Mouse (Mus musculus) hindbrain, embryonic 14.5 days (tissue): ENCODE measurements around the gene Zfp113. TPM values are rescaled to one million over a fixed set of nuclear protein-coding genes. Genes with fewer than 3 reads are reported as not detected.
A peak's percentile ranks its signal among the peaks of the same experiment; 100 is the strongest.

Source experiments
- ATAC-seq: fragments of 200-750 bp; cut with Nextera tagmentation; 2 replicates; pipeline ENCODE4 v1.8.0; 2017; ENCODE audit warnings: moderate number of reproducible peaks, mild to moderate bottlenecking, moderate TSS enrichment, moderate library complexity; ENCODE audit not compliant: low FRiP score
- DNase-seq: peaks from one replicate; pipeline ENCODE4 v3.0.0-alpha.2; 2015; ENCODE audit warnings: low spot score
- H3K27ac ChIP-seq: fragments of 300-500 bp; sonication (generic); 2 replicates; pipeline ENCODE4 v1.5.1; 2014; ENCODE audit warnings: mild to moderate bottlenecking, moderate library complexity
- H3K27me3 ChIP-seq: fragments of 300-500 bp; sonication (generic); 2 replicates; pipeline ENCODE4 v1.6.1; 2014; ENCODE audit warnings: mild to moderate bottlenecking, low read length, mixed read lengths; ENCODE audit not compliant: control insufficient read depth, insufficient read depth
- H3K36me3 ChIP-seq: fragments of 300-500 bp; sonication (generic); replicated peaks from 2 replicates; pipeline ENCODE4 v1.6.1; 2014; ENCODE audit not compliant: control insufficient read depth, insufficient read depth
- H3K4me1 ChIP-seq: fragments of 300-500 bp; sonication (generic); replicated peaks from 2 replicates; pipeline ENCODE4 v1.6.1; 2014; ENCODE audit warnings: antibody characterized with exemption, low read length, mixed read lengths; ENCODE audit not compliant: control insufficient read depth, insufficient read depth
- H3K4me2 ChIP-seq: fragments of 300-500 bp; sonication (generic); replicated peaks from 2 replicates; pipeline ENCODE4 v1.6.1; 2014; ENCODE audit warnings: mild to moderate bottlenecking, moderate library complexity
- H3K4me3 ChIP-seq: fragments of 300-500 bp; sonication (generic); replicated peaks from 2 replicates; pipeline ENCODE4 v1.5.1; 2014; ENCODE audit warnings: mild to moderate bottlenecking, low read length
- H3K9ac ChIP-seq: fragments of 300-500 bp; sonication (generic); 2 replicates; pipeline ENCODE4 v1.6.1; 2014
- H3K9me3 ChIP-seq: fragments of 300-500 bp; sonication (generic); 2 replicates; pipeline ENCODE4 v1.6.1; 2016; ENCODE audit warnings: low read length; ENCODE audit not compliant: control insufficient read depth
- WGBS: fragments of 180-500 bp; shearing (Covaris S2); extraction: QIAGEN DNeasy Blood & Tissue Kit; methylation state at CpG from one replicate; pipeline ENCODE4 v1.1.7; 2014; 5-methylcytosine and 5-hydroxymethylcytosine counted together
- polyA plus RNA-seq: library from polyadenylated mRNA; unstranded; fragments of >200 nt; fragmentation: Nextera tagmentation; extraction: Ambion mirVana; gene quantifications from 2 replicates; pipeline ENCODE4 v1.2.1, GENCODE M21; 2014

Zfp113 gene
- polyA plus RNA-seq = 17.9 and 21.4 TPM in 2 replicates

DNA sequence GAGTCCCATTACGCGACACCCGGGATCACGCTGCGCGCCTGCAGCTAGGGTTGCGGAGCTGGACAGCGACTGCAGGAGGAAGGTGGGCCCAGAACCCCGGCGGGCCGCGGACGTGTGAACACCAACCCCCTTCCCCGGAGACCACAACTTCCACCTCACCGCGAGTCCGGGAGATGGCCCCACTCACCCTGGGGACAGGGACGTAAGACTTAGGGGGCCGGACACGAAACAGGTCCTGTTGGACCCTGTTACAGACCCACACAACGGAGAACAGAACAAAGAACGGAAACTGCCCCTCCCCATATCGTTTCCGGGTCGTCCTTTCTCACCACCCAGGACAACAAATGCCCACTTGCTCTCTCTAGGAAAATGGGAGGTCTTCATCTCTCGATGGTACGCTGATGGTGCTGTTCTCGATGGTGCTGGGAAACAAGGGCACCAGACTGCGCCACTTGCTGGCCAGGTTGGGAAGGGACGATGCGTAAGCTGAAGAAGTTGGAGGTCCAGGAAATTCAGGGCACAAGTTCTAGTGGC is at the start of gene Zfp113:
Gene Zfp113 (minus strand): TSS at position 302 of the 534 bp plus-strand sequence.
- H3K9ac ChIP-seq = peak within 1 kb of the TSS; percentile 98

DNA sequence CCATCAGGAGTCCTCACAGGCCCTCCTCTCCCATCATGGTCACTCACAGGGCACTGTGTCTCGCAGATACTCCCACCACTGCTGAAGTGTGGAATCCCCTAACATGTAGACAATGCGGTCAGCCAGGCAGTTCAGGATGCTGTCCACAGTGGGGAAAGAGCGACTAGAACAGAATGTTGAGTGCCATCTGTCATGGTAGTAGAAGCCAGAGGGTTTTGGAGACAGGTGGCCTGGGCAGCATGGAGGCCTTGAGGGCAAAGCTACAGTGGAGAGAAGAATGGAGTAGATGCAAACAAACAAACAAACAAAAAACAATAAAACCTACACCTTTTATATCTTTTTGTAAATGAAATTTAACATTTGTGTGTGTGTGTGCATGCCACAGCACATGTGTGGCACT is 46.5 kb upstream of the Zfp113 start:
- Histone ChIP-seq H3K4me1 (no peaks in the 10 kb centered on the region), H3K9ac (no peak overlapping the region), H3K27ac (no peak overlapping the region), H3K36me3 (no peaks in the 10 kb centered on the region), H3K4me2 (no peak overlapping the region), H3K9me3 (0 out of 2 replicates have a peak, but pooled peaks cover 3% of the 10 kb centered on the region), H3K27me3 (no peaks in the 10 kb centered on the region), H3K4me3 (no peak overlapping the region)
- DNase-seq (no peak), ATAC-seq (no peak)
- 77% methylated on average over 3 of the region's 3 CpGs for WGBS

More for the DNA sequence above, at the start of gene Zfp113:
- Histone ChIP-seq H3K4me1 (peaks cover 10% of the 10 kb centered on the region), H3K9me3 (no peaks in the 10 kb centered on the region), H3K4me3 (peak within 1 kb of the TSS; percentile 74), H3K27ac (peak within 1 kb of the TSS; percentile 97), H3K4me2 (peak within 1 kb of the TSS; percentile 89), H3K27me3 (no peaks in the 10 kb centered on the region), H3K36me3 (peaks cover 23% of the 10 kb centered on the region)
- DNase-seq (peak; percentile 95), ATAC-seq (peak; percentile 96)
- WGBS = under 1% methylated on average over 31 of the region's 31 CpGs

DNA sequence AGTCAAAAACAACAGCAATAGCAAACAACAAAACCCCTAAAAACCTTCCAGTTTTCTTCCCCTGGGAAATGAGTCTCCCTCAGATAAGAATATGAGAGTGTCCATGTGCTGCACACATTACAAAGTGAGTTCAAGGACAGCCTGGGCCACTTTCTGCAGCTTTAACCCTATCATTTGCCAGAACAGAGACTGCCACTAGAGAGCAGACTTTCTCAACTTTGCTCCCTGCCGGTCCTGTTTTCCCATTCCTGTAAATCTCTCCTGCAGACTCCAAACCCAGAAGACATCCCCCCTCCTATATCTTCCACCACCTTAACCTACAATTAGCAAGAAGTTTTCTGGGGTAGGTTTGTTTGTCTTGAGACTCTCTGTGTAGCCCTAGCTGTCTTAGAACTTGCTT is 44.0 kb upstream of the Zfp113 start:
- Histone ChIP-seq H3K4me2 (no peak overlapping the region), H3K27me3 (no peaks in the 10 kb centered on the region), H3K4me3 (no peak overlapping the region), H3K27ac (no peak overlapping the region), H3K36me3 (no peaks in the 10 kb centered on the region), H3K4me1 (0 out of 2 replicates have a peak, but pooled peaks cover 3% of the 10 kb centered on the region), H3K9me3 (no peaks in the 10 kb centered on the region), H3K9ac (no peak overlapping the region)
- DNase-seq (peak; percentile 45), ATAC-seq (no peak)
- WGBS = 13% methylated on average over 1 of the region's 1 CpGs

DNA sequence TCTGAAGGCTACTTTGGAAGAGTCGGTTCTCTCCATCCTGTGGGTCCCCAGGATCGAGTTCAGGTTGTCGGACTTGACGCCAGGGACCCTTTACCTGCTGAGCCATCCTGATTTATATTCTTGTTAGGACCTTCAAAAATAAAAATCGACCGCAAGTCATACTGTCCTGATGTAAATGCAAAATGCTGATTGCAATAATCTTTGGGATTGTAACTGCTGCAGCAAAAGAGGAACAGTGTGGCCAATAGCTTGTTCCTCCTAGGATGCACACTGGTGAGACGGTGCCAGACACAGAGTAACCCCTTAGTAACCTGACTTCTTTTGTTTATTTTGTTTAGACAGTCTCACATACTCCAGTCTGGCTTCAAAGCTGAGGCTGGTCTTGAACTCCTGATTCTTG is 39.9 kb upstream of the Zfp113 start:
- H3K9me3 ChIP-seq = no peaks in the 10 kb centered on the region
- peaks cover 22% of the 10 kb centered on the region for H3K36me3 ChIP-seq
- peak overlapping the region; percentile 96 for H3K9ac ChIP-seq
- peak overlapping the region; percentile 98 for H3K4me2 ChIP-seq
- H3K4me1 ChIP-seq = 0 out of 2 replicates have a peak, but pooled peaks cover 3% of the 10 kb centered on the region
- peak overlapping the region; percentile 89 for H3K4me3 ChIP-seq
- ATAC-seq (no peak), DNase-seq (no peak)
- WGBS = 74% methylated on average over 7 of the region's 7 CpGs
- no peaks in the 10 kb centered on the region for H3K27me3 ChIP-seq
- H3K27ac ChIP-seq = peak overlapping the region; percentile 91; the same call in 1 of the 2 replicates

DNA sequence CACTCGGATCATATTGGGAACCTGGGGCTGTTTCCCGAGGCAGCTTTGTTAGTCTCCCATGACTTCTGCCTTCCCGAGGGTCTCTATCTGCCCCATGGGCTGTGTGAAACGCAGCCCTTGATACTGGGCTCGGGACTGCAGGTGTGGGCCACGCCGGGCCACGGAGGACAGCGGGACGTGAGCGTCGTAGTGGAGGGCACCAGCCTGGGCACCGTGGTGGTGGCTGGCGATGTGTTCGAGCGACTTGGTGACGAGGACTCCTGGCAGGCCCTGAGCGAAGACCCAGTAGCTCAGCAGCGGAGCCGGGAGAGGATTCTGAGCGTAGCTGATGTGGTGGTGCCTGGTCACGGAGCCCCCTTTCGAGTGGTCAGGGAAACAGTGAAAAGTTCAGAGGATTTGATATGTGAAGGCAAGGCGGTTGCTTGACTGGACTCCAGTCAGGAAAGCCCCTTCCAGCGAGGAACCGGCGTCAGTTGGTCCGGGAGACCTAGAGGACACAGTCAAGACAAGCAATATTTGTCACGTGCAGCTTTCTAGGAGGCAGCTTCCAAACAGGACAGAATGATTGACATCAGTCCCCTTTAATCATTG is 39.3 kb upstream of the Zfp113 start:
- peak overlapping the region; percentile 89 for H3K4me3 ChIP-seq
- peak overlapping the region; percentile 98 for H3K4me2 ChIP-seq
- peak; percentile 51 for DNase-seq
- no peaks in the 10 kb centered on the region for H3K9me3 ChIP-seq
- H3K9ac ChIP-seq = peak overlapping the region; percentile 96
- peak; percentile 77 for ATAC-seq
- 0 out of 2 replicates have a peak, but pooled peaks cover 3% of the 10 kb centered on the region for H3K4me1 ChIP-seq
- no peaks in the 10 kb centered on the region for H3K27me3 ChIP-seq
- WGBS = 1% methylated on average over 29 of the region's 29 CpGs
- peaks cover 27% of the 10 kb centered on the region for H3K36me3 ChIP-seq
- peak overlapping the region; percentile 91 for H3K27ac ChIP-seq

DNA sequence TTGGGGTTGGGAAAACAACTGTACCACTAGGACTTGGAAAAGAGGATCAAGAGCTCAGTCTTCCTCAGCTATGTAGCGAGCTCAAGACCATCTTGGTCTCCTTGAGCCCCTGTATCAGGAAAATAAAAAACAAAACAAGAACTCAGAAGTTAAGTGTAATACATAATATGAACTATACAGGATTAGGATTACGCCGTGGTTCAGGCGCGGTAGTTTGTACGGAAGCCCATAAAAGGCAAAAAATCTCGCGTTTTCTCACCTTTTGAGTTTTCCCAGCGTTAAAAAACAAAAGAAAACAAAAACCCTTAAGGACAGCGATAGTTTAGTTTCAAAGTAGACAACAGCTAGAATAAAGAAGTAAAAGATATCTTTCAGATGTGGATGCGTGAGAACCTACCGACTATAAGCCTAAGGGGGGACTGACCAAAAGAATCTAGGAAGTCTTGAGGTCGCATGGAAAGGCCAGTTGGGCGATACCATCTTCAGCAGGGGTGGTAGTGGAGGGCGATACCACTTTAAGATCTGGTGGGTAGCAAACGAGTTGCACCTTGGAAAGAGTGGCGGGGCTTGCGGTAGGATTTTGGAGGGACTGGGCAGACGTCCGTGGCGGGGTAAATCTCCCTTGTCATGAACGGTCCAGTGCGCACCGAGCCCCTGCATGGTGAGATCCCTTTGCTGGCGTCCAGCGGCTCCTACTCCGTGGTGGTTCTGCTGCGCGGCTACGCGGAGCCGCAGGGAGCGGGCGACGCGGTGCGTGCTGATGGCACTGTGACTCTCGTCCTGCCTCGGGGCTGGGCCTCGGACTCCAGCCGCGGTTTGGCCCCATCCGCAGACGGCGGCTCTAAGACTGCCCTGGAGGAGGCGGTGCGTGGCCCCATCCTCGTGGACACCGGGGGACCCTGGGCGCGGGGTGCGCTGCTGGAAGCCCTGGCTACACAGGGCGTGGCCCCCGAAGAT is 38.5 kb upstream of the Zfp113 start, which contains the start of gene Mblac1:
Gene Mblac1 (plus strand): TSS at position 544 of the 957 bp plus-strand sequence.
- Histone ChIP-seq H3K4me3 (peak within 1 kb of the TSS; percentile 89), H3K9ac (peak within 1 kb of the TSS; percentile 96), H3K27ac (peak within 1 kb of the TSS; percentile 91), H3K9me3 (no peaks in the 10 kb centered on the region), H3K27me3 (no peaks in the 10 kb centered on the region), H3K4me2 (peak within 1 kb of the TSS; percentile 98), H3K36me3 (peaks cover 29% of the 10 kb centered on the region), H3K4me1 (0 out of 2 replicates have a peak, but pooled peaks cover 3% of the 10 kb centered on the region)
- ATAC-seq = peak; percentile 83
- 7% methylated on average over 54 of the region's 54 CpGs for WGBS
- peak; percentile 85 for DNase-seq

DNA sequence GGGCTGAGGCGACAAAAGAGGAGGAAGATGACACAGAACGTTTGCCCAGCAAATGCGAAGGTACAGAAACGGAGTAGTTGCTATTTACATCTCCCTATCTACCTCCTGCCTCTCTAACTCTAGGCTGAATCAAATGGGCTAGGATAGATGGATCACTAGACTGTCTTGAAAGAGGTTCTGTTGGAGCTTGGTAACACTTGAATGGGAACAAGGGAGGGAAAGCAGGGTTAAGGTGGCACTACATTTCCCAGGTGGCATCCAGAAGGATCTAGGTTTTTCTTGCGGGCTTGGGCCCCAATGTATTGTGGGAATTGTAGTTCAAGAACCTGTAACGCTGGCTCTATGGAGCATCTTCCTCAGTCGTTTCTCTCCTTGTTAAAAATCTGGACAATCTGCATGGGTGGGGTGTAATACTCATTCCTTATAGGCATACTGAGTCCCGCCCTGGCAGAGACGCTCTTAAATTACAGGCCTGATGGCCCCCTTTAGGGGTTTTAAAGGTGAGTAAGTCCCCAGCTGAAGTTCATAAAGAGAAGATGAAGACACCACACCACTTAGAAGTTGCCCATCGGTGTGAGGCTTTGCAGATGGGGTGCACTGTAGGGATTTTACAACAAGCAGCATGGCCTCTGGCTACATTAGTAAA is 32.2 kb upstream of the Zfp113 start:
- Histone ChIP-seq H3K36me3 (peaks cover 41% of the 10 kb centered on the region), H3K9me3 (no peaks in the 10 kb centered on the region), H3K4me3 (peak overlapping the region; percentile 72), H3K4me2 (peak overlapping the region; percentile 74), H3K27ac (peak overlapping the region; percentile 71), H3K27me3 (no peaks in the 10 kb centered on the region), H3K4me1 (peaks cover 17% of the 10 kb centered on the region), H3K9ac (peak overlapping the region; percentile 86)
- peak; percentile 86 for ATAC-seq
- WGBS = under 1% methylated on average over 10 of the region's 10 CpGs
- peak; percentile 88 for DNase-seq

DNA sequence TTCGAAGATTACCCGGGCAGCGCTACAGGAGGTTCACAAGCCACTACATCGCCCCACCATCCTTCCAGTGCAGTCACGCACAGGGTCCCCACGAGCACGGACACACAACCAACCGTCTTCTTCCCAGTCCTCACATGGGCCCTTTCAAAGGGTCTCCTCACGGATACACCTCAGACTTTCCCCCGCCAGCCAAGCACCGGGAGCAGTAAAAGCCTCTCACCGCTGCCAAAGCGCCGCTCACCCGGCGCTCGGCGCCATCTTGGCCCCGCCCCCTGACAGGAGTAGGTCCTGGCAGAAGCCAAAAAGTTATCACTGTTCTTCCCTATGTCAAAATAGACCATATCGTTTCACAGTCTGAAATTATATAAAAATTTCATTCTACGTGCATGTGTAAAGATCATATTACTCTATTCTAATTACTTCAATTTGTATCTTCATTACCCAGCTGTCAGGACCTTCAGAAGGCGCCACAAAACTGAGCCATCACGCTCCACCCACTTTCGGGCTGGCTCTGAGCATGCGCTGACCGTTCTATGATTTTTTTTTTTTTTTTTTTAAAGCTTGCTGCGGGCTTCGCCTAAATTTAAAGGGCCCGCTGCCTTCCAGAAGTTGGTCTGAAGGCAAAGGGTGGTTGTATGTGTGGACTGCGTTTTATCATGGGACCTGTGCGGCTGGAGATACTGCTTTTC is 31.6 kb upstream of the Zfp113 start, which contains the start of the genes Taf6 and Cnpy4:
Gene Taf6 (minus strand): TSS at position 502 of the 689 bp plus-strand sequence.
Gene Cnpy4 (plus strand): TSS at position 536 of the 689 bp plus-strand sequence.
- H3K27ac ChIP-seq = peak within 1 kb of the TSS; percentile 71
- ATAC-seq (peak; percentile 82), DNase-seq (peak; percentile 90)
- H3K4me1 ChIP-seq = peaks cover 17% of the 10 kb centered on the region
- H3K9ac ChIP-seq = peak within 1 kb of the TSS; percentile 86
- peak within 1 kb of the TSS; percentile 72 for H3K4me3 ChIP-seq
- no peaks in the 10 kb centered on the region for H3K27me3 ChIP-seq
- under 1% methylated on average over 31 of the region's 31 CpGs for WGBS
- peaks cover 41% of the 10 kb centered on the region for H3K36me3 ChIP-seq
- no peaks in the 10 kb centered on the region for H3K9me3 ChIP-seq
- peak within 1 kb of the TSS; percentile 74 for H3K4me2 ChIP-seq
